ENCODE assay signal across 8 mouse cellular contexts in genomic region chr9:14276481-14277287, GRCm38 (mm10). TPM values are rescaled to one million over a fixed set of nuclear protein-coding genes. Genes with fewer than 3 reads are reported as not detected.
DNase-seq lines count a peak whose midpoint lies in the region; ATAC-seq and TF ChIP-seq lines count a peak whose summit lies in the region.

No protein-coding gene starts in this region.

- peak overlapping the region; percentile 78 to 89 (median 78) for H3K4me3 ChIP-seq in CH12.LX (replicated peaks in 1 of 3; ENCODE audit: low read depth in 2 of 3, low read length in 2 of 3, poor library complexity in 1 of 3)
- H3K4me3 ChIP-seq in embryonic facial prominence, embryonic 10.5 days = peak overlapping the region; percentile 95
- peak overlapping the region; percentile 91 for H3K4me3 ChIP-seq in heart, embryonic 11.5 days (ENCODE audit: low read depth, low read length)
- H3K4me3 ChIP-seq in liver, embryonic 16.5 days (ENCODE audit: low read depth, low read length) = peak overlapping the region; percentile 70

- no peaks in the 10 kb centered on the region for H3K27me3 ChIP-seq in CH12.LX (replicated peaks)
- no peaks in the 10 kb centered on the region for H3K27me3 ChIP-seq in embryonic facial prominence, embryonic 10.5 days (replicated peaks; ENCODE audit: low read depth, poor library complexity, severe bottlenecking)
- no peaks in the 10 kb centered on the region for H3K27me3 ChIP-seq in heart, embryonic 11.5 days (ENCODE audit: control insufficient read depth, insufficient read depth, low read length)
- peaks cover 15% of the 10 kb centered on the region for H3K27me3 ChIP-seq in liver, embryonic 16.5 days (ENCODE audit: control insufficient read depth, insufficient read depth, low read depth, low read length)

- TF ChIP-seq CTCF in CH12.LX (conservative IDR thresholded peaks at IDR 0.05 in 1 of 2, IDR thresholded peaks at IDR 0.05 in 1 of 2; ENCODE audit: low read depth in 2 of 2, low read length in 2 of 2) = no peak

- H3K79me2 ChIP-seq in CH12.LX (replicated peaks; ENCODE audit: control insufficient read depth, extremely low read depth, insufficient read depth, poor library complexity, severe bottlenecking) = peaks cover 7% of the 10 kb centered on the region; the same call in 1 of the 2 replicates

- no peak for TF ChIP-seq POLR2A in CH12.LX (IDR thresholded peaks at IDR 0.05; ENCODE audit: low read depth, low read length)

- H3K36me3 ChIP-seq in CH12.LX (replicated peaks in 1 of 2; ENCODE audit: control insufficient read depth in 1 of 2, insufficient read depth in 1 of 2, low read length in 1 of 2) = no peaks in the 10 kb centered on the region
- no peaks in the 10 kb centered on the region for H3K36me3 ChIP-seq in embryonic facial prominence, embryonic 10.5 days (replicated peaks)
- no peaks in the 10 kb centered on the region for H3K36me3 ChIP-seq in heart, embryonic 11.5 days (ENCODE audit: control insufficient read depth, insufficient read depth, low read length)
- no peaks in the 10 kb centered on the region for H3K36me3 ChIP-seq in liver, embryonic 16.5 days (ENCODE audit: control insufficient read depth, insufficient read depth)

- peak overlapping the region; percentile 63 for H3K27ac ChIP-seq in CH12.LX (ENCODE audit: insufficient read depth, low read depth)
- H3K27ac ChIP-seq in embryonic facial prominence, embryonic 10.5 days (replicated peaks) = peak overlapping the region; percentile 96
- peak overlapping the region; percentile 92 for H3K27ac ChIP-seq in heart, embryonic 11.5 days (ENCODE audit: low read depth, low read length)
- H3K27ac ChIP-seq in liver, embryonic 16.5 days (ENCODE audit: low read length) = peak overlapping the region; percentile 61

- TF ChIP-seq EP300 in CH12.LX (IDR thresholded peaks at IDR 0.05; ENCODE audit: low read length) = no peak

- peak; percentile 49 for DNase-seq in CH12.LX (ENCODE audit: extremely low read depth)
- peak; percentile 80 for DNase-seq in ZHBTc4 (ENCODE audit: low read depth, low spot score)
- no peak for DNase-seq in embryonic facial prominence, embryonic 10.5 days (ENCODE audit: low spot score)
- peak; percentile 33 for DNase-seq in kidney, postnatal 14 days
- peak; percentile 59 for DNase-seq in retina, embryonic 14.5 days (ENCODE audit: low spot score)

- peak; percentile 56 for ATAC-seq in heart, embryonic 11.5 days (replicated peaks; ENCODE audit: insufficient number of reproducible peaks, low FRiP score, low TSS enrichment)
- ATAC-seq in liver, embryonic 16.5 days (ENCODE audit: low read depth) = peak; percentile 10
- no peak for ATAC-seq in erythroid progenitor cell, adult 5-6 weeks (replicated peaks; ENCODE audit: low FRiP score, poor library complexity, severe bottlenecking)

- under 1% methylated on average over 60 of the region's 61 CpGs for WGBS in embryonic facial prominence, embryonic 10.5 days
- under 1% methylated on average over 48 of the region's 61 CpGs for WGBS in heart, embryonic 11.5 days (ENCODE audit: insufficient replicate concordance)
- under 1% methylated on average over 61 of the region's 61 CpGs for WGBS in liver, embryonic 16.5 days (ENCODE audit: insufficient replicate concordance)

- H3K9me3 ChIP-seq in CH12.LX (replicated peaks; ENCODE audit: low read length) = no peaks in the 10 kb centered on the region
- no peaks in the 10 kb centered on the region for H3K9me3 ChIP-seq in embryonic facial prominence, embryonic 10.5 days
- no peaks in the 10 kb centered on the region for H3K9me3 ChIP-seq in heart, embryonic 11.5 days (replicated peaks; ENCODE audit: control insufficient read depth, low read length)
- no peaks in the 10 kb centered on the region for H3K9me3 ChIP-seq in liver, embryonic 16.5 days (replicated peaks; ENCODE audit: control insufficient read depth, low read length)

- no peak for TF ChIP-seq RAD21 in CH12.LX (IDR thresholded peaks at IDR 0.05; ENCODE audit: low read depth, low read length)

- H3K4me1 ChIP-seq in CH12.LX (ENCODE audit: control insufficient read depth in 1 of 2, insufficient read depth in 2 of 2) = peaks cover 5 to 25% of the 10 kb centered on the region in 2 experiments
- peaks cover 18% of the 10 kb centered on the region for H3K4me1 ChIP-seq in embryonic facial prominence, embryonic 10.5 days
- H3K4me1 ChIP-seq in heart, embryonic 11.5 days (ENCODE audit: control insufficient read depth, insufficient read depth, low read length) = no peaks in the 10 kb centered on the region
- peaks cover 10% of the 10 kb centered on the region for H3K4me1 ChIP-seq in liver, embryonic 16.5 days (ENCODE audit: control insufficient read depth, low read depth, low read length)

- dilution Hi-C loops in CH12.LX (cut with MboI; ENCODE audit: extremely low pct_ligation_motif_present, extremely low pct_unique_long_range_greater_than_20kb, low sequenced_read_pairs) = no loop called here

- in situ Hi-C loops in CH12.LX (cut with MboI; ENCODE audit: low pct_ligation_motif_present, low pct_unique_long_range_greater_than_20kb, low sequenced_read_pairs) = loop anchor here (10.0 kb wide), 1 partner anchor 92 kb away; no protein-coding TSS in a partner anchor

- peak overlapping the region; percentile 67 for H3K9ac ChIP-seq in CH12.LX (ENCODE audit: insufficient read depth, low read depth)
- peak overlapping the region; percentile 84 for H3K9ac ChIP-seq in heart, embryonic 11.5 days (ENCODE audit: low read depth, low read length)
- H3K9ac ChIP-seq in liver, embryonic 16.5 days (ENCODE audit: low read depth, low read length) = peak overlapping the region; percentile 65

- peak overlapping the region; percentile 96 for H3K4me2 ChIP-seq in CH12.LX (ENCODE audit: insufficient read depth, low read depth, poor library complexity, severe bottlenecking)
- H3K4me2 ChIP-seq in heart, embryonic 11.5 days = peak overlapping the region; percentile 77
- peak overlapping the region; percentile 88 for H3K4me2 ChIP-seq in liver, embryonic 16.5 days (ENCODE audit: low read depth, low read length)

TF ChIP-seq in CH12.LX, 34 proteins besides CTCF, POLR2A, EP300 and RAD21:
- no peak for TF ChIP-seq MYC (IDR thresholded peaks at IDR 0.05; ENCODE audit: low read depth, low read length)
- TF ChIP-seq JUND (conservative IDR thresholded peaks at IDR 0.05; ENCODE audit: low read depth, low read length) = no peak
- no peak for TF ChIP-seq ZKSCAN1 (IDR thresholded peaks at IDR 0.05; ENCODE audit: borderline replicate concordance, low read depth, low read length)
- TF ChIP-seq HCFC1 (IDR thresholded peaks at IDR 0.05; ENCODE audit: low read depth, low read length) = peak; percentile 70
- no peak for TF ChIP-seq IRF4 (IDR thresholded peaks at IDR 0.05; ENCODE audit: low read depth, low read length)
- no peak for TF ChIP-seq ZNF384 (IDR thresholded peaks at IDR 0.05; ENCODE audit: low read depth, low read length)
- TF ChIP-seq E2F4 (IDR thresholded peaks at IDR 0.05; ENCODE audit: insufficient replicate concordance, low read depth, low read length) = no peak
- TF ChIP-seq MEF2A (IDR thresholded peaks at IDR 0.05; ENCODE audit: borderline replicate concordance, low read depth, low read length) = 0 out of 2 replicates have a peak, but pooled peaks have one; percentile 8
- TF ChIP-seq KAT2A (IDR thresholded peaks at IDR 0.05; ENCODE audit: insufficient replicate concordance, low read length) = no peak
- TF ChIP-seq ZC3H11A (IDR thresholded peaks at IDR 0.05; ENCODE audit: low read depth, low read length) = no peak
- TF ChIP-seq POLR2AphosphoS2 (IDR thresholded peaks at IDR 0.05; ENCODE audit: low read depth, low read length) = no peak
- no peak for TF ChIP-seq ETS1 (conservative IDR thresholded peaks at IDR 0.05; ENCODE audit: low read depth, low read length)
- TF ChIP-seq USF1 (IDR thresholded peaks at IDR 0.05; ENCODE audit: low read depth, low read length) = no peak
- no peak; the same call in 1 of the 2 replicates for TF ChIP-seq UBTF (IDR thresholded peaks at IDR 0.05; ENCODE audit: low read depth, low read length)
- no peak for TF ChIP-seq USF2 (conservative IDR thresholded peaks at IDR 0.05; ENCODE audit: low read depth, low read length)
- TF ChIP-seq MAZ (IDR thresholded peaks at IDR 0.05; ENCODE audit: low read depth, low read length) = 0 out of 2 replicates have a peak, but pooled peaks have one; percentile 3
- TF ChIP-seq JUN (IDR thresholded peaks at IDR 0.05; ENCODE audit: insufficient read depth, low read depth, low read length) = no peak
- TF ChIP-seq NRF1 (IDR thresholded peaks at IDR 0.05; ENCODE audit: low read depth, low read length) = no peak
- no peak; the same call in 1 of the 2 replicates for TF ChIP-seq ELF1 (IDR thresholded peaks at IDR 0.05; ENCODE audit: low read depth, low read length)
- peak; percentile 25; the same call in 1 of the 2 replicates for TF ChIP-seq MXI1 (IDR thresholded peaks at IDR 0.05; ENCODE audit: low read depth, low read length)

RNA-seq across cellular contexts. Expression of gene Sesn3, which starts 1.8 kb away (rescaled TPM):
- total RNA-seq in CH12.LX (2012; rRNA removed) (3.8 and 4.6 TPM in 2 replicates), CH12.LX (2014; rRNA removed) (3.9 TPM in 2 replicates)
- polyA plus RNA-seq in CH12.LX (2012; ENCODE audit: insufficient read length, low read depth) = 14.3 and 16.1 TPM in 2 replicates
- 20.8 and 21.6 TPM in 2 replicates for polyA plus RNA-seq in embryonic facial prominence, embryonic 10.5 days (2016; fragmentation: Nextera tagmentation; extraction: Ambion mirVana)
- polyA plus RNA-seq in heart, embryonic 11.5 days (2014; fragmentation: Nextera tagmentation; extraction: Ambion mirVana) = 15.9 and 21.0 TPM in 2 replicates
- 1.5 and 1.8 TPM in 2 replicates for polyA plus RNA-seq in liver, embryonic 16.5 days (2015; fragmentation: Nextera tagmentation; extraction: Ambion mirVana)
- 5.9 and 7.9 TPM in 2 replicates for total RNA-seq in erythroid progenitor cell, adult 5-6 weeks (2015; ENCODE audit: low replicate concordance)
- 1.7 and 3.2 TPM in 2 replicates for total RNA-seq in erythroid progenitor cell, adult 5-6 weeks (2017; ENCODE audit: low replicate concordance)
